ENCODE assay signal across 23 mouse cellular contexts in genomic region chr16:21553506-21553905, GRCm38 (mm10).
"Had no signal": no experiment of that assay in that cellular context is flagged by ENCODE, and none has a peak within 500 bp of the region (broad histone marks: within the 10 kb centered on the region; RNA-seq: fewer than 3 reads in every experiment).

No protein-coding gene starts in this region.

- H3K4me3 ChIP-seq: layer of hippocampus, adult 2 months; limb, embryonic 10.5 days; limb, embryonic 13.5 days; liver, embryonic 13.5 days; lung, embryonic 15.5 days; megakaryocyte, embryonic 14.5 days; midbrain, embryonic 10.5 days; neural tube, embryonic 12.5 days; neural tube, embryonic 15.5 days had no signal

- H3K27ac ChIP-seq: hindbrain, postnatal 0 days; layer of hippocampus, adult 2 months; limb, embryonic 10.5 days; liver, embryonic 13.5 days; lung, embryonic 15.5 days; midbrain, embryonic 10.5 days; neural tube, embryonic 12.5 days; neural tube, embryonic 15.5 days; stomach, postnatal 0 days had no signal

- ATAC-seq: hindbrain, postnatal 0 days; inflammation-experienced regulatory T-cells, adult 6 months; intestine, embryonic 16.5 days had no signal

- H3K4me2 ChIP-seq: limb, embryonic 13.5 days; liver, embryonic 13.5 days; lung, embryonic 15.5 days; neural tube, embryonic 12.5 days; neural tube, embryonic 15.5 days had no signal

- DNase-seq: layer of hippocampus, adult 9-11 months; liver; liver, embryonic 13.5 days; lung, postnatal 10 days; lung, postnatal 36 days; midbrain, embryonic 14.5 days; right cerebral cortex, adult 18-20 months; right cerebral cortex, postnatal 14 days; right cerebral cortex, postnatal 4 days; thymus, adult 18-20 months; thymus, postnatal 36 days had no signal

- H3K9ac ChIP-seq: limb, embryonic 13.5 days; liver, embryonic 13.5 days; lung, embryonic 15.5 days; neural tube, embryonic 12.5 days; neural tube, embryonic 15.5 days had no signal

- H3K36me3 ChIP-seq: limb, embryonic 10.5 days; limb, embryonic 13.5 days; liver, embryonic 13.5 days; lung, embryonic 15.5 days; neural tube, embryonic 12.5 days had no signal

- H3K9me3 ChIP-seq: limb, embryonic 10.5 days; limb, embryonic 13.5 days; liver, embryonic 13.5 days; lung, embryonic 15.5 days; midbrain, embryonic 10.5 days; neural tube, embryonic 12.5 days; neural tube, embryonic 15.5 days had no signal

- H3K27me3 ChIP-seq: limb, embryonic 13.5 days; liver, embryonic 13.5 days; lung, embryonic 15.5 days; megakaryocyte, embryonic 14.5 days; neural tube, embryonic 12.5 days; neural tube, embryonic 15.5 days had no signal

- H3K4me1 ChIP-seq: limb, embryonic 10.5 days; liver, embryonic 13.5 days; lung, embryonic 15.5 days; midbrain, embryonic 10.5 days; neural tube, embryonic 12.5 days; neural tube, embryonic 15.5 days had no signal
